Mouse (Mus musculus): ENCODE measurements at regions not wholly inside any gene's neighbourhood (a gene's known extent, or its start where the extent isn't known, plus 50 kb on each side); places are given as distances from the start of the nearest gene placed in this dataset.

GRCm38 (mm10) chr8:25389371-25389855 lies 565.2 kb upstream of the Adam5 start:
- DNase-seq, result peak; percentile 12

- no peak for DNase-seq
Observed at GRCm38 (mm10) chr8:25388811-25389210, 564.6 kb upstream of the Adam5 start.

- peak; percentile 24 for DNase-seq
Observed at GRCm38 (mm10) chr8:25385186-25385585, 561.0 kb upstream of the Adam5 start.

- no peak for DNase-seq
Observed at GRCm38 (mm10) chr8:25384591-25384990, 560.4 kb upstream of the Adam5 start.

GRCm38 (mm10) chr8:25373276-25373675 lies 549.1 kb upstream of the Adam5 start:
- no peak for DNase-seq

GRCm38 (mm10) chr8:25370947-25371346 lies 546.8 kb upstream of the Adam5 start:
- DNase-seq, result no peak

- DNase-seq, result no peak
Observed at GRCm38 (mm10) chr8:25369331-25369730, 545.2 kb upstream of the Adam5 start.

GRCm38 (mm10) chr8:25368561-25369091 lies 544.5 kb upstream of the Adam5 start:
- peak; percentile 23 for DNase-seq

- no peak for DNase-seq
Observed at GRCm38 (mm10) chr8:25367806-25368549, 543.8 kb upstream of the Adam5 start.

- DNase-seq, result peak; percentile 52
Observed at GRCm38 (mm10) chr8:25366181-25366580, 542.0 kb upstream of the Adam5 start.

- no peak for DNase-seq
Observed at GRCm38 (mm10) chr8:25362656-25363055, 538.5 kb upstream of the Adam5 start.

GRCm38 (mm10) chr8:25362146-25362545 lies 538.0 kb upstream of the Adam5 start:
- DNase-seq, result no peak

- no peak for DNase-seq
Observed at GRCm38 (mm10) chr8:25361420-25361819, 537.3 kb upstream of the Adam5 start.

GRCm38 (mm10) chr8:25358539-25359165 lies 534.5 kb upstream of the Adam5 start:
- DNase-seq, result peak; percentile 44

GRCm38 (mm10) chr8:25353822-25354770 lies 529.9 kb upstream of the Adam5 start:
- no peak for DNase-seq

GRCm38 (mm10) chr8:25353405-25353804 lies 529.2 kb upstream of the Adam5 start:
- no peak for DNase-seq

- DNase-seq, result no peak
Observed at GRCm38 (mm10) chr8:25348003-25348683, 524.0 kb upstream of the Adam5 start.

GRCm38 (mm10) chr8:25343160-25343602 lies 519.0 kb upstream of the Adam5 start:
- no peak for DNase-seq

GRCm38 (mm10) chr8:25342501-25342900 lies 518.3 kb upstream of the Adam5 start:
- DNase-seq, result no peak

- DNase-seq, result no peak
Observed at GRCm38 (mm10) chr8:25341225-25341624, 517.1 kb upstream of the Adam5 start.

- DNase-seq, result no peak
Observed at GRCm38 (mm10) chr8:25340729-25341128, 516.6 kb upstream of the Adam5 start.

GRCm38 (mm10) chr8:25332120-25332607 lies 508.0 kb upstream of the Adam5 start:
- DNase-seq, result no peak

Data from right cerebral cortex, postnatal 25 days (tissue).